Mouse (Mus musculus) limb, embryonic 12.5 days (tissue): ENCODE measurements around the gene Hjurp. TPM values are rescaled to one million over a fixed set of nuclear protein-coding genes. Genes with fewer than 3 reads are reported as not detected.

Source experiments
- ATAC-seq: fragments of 200-750 bp; cut with Nextera tagmentation; 2 replicates; pipeline ENCODE4 v1.8.0; 2017; ENCODE audit warnings: low read depth, moderate TSS enrichment; ENCODE audit not compliant: insufficient number of reproducible peaks, insufficient read depth, low FRiP score, low TSS enrichment
- H3K27ac ChIP-seq: fragments of 300-500 bp; sonication (generic); 2 replicates; pipeline ENCODE4 v1.5.1; 2016; ENCODE audit warnings: mild to moderate bottlenecking, moderate library complexity
- H3K27me3 ChIP-seq: fragments of 300-500 bp; sonication (generic); 2 replicates; pipeline ENCODE4 v1.6.1; 2016; ENCODE audit warnings: mild to moderate bottlenecking, moderate library complexity
- H3K36me3 ChIP-seq: fragments of 300-500 bp; sonication (generic); 2 replicates; pipeline ENCODE4 v1.6.1; 2016; ENCODE audit warnings: mild to moderate bottlenecking, moderate library complexity
- H3K4me1 ChIP-seq: fragments of 300-500 bp; sonication (generic); replicated peaks from 2 replicates; pipeline ENCODE4 v1.6.1; 2016
- H3K4me2 ChIP-seq: fragments of 300-500 bp; sonication (generic); 2 replicates; pipeline ENCODE4 v1.6.1; 2016; ENCODE audit warnings: mild to moderate bottlenecking, moderate library complexity
- H3K4me3 ChIP-seq: fragments of 300-500 bp; sonication (generic); replicated peaks from 2 replicates; pipeline ENCODE4 v1.5.1; 2016; ENCODE audit warnings: mild to moderate bottlenecking
- H3K9ac ChIP-seq: fragments of 300-500 bp; sonication (generic); replicated peaks from 2 replicates; pipeline ENCODE4 v1.6.1; 2016; ENCODE audit warnings: mild to moderate bottlenecking, moderate library complexity
- H3K9me3 ChIP-seq: fragments of 300-500 bp; sonication (generic); 2 replicates; pipeline ENCODE4 v1.6.1; 2016; ENCODE audit warnings: mild to moderate bottlenecking, moderate library complexity
- WGBS: fragments of 180-500 bp; shearing (Covaris S2); methylation state at CpG from one replicate; pipeline ENCODE4 v1.1.7; 2016; 5-methylcytosine and 5-hydroxymethylcytosine counted together
- polyA plus RNA-seq: library from polyadenylated mRNA; unstranded; fragments of >200 nt; fragmentation: Nextera tagmentation; extraction: Ambion mirVana; gene quantifications from 2 replicates; pipeline ENCODE4 v1.2.1, GENCODE M21; 2016

Gene Hjurp
- polyA plus RNA-seq, 1 experiment from 2014 or later, result 243 TPM

DNA sequence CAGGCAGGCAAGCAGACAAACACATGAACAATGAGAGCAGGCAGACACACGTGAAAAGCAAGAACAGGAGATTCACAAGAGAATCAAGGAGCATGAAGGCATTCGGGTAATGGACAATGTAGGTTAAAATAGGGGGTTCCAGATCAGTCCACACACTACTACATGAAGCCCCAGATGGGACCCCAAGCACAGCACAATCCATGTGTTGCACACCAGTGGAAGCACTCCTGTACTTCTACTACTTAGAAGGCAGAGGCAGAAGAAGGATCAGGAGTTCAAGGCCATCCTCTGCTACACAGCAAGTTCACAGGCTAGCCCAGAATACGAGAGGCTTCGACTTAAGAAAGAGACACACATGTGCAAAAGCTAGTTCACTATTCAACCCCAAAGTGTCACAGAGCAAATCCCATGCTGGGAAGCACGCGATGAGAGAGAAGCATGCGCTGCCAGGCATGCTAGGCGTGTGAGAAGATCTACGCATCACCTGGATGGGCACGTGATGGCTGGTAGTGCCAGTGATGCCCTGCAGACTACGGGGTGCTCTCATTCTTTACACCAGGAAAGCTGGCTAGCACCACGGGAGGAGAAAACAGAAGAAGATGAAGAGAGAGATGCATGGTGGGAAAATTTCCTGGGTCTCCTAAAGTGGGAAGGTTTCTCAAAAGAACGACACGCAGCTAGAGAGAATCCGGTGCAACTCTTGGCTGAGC, 8.9 kb upstream of the Hjurp start:
- Histone ChIP-seq H3K4me1 (no peaks in the 10 kb centered on the region), H3K4me3 (no peak overlapping the region), H3K9me3 (peaks cover 89% of the 10 kb centered on the region), H3K36me3 (no peaks in the 10 kb centered on the region), H3K27me3 (no peaks in the 10 kb centered on the region), H3K9ac (no peak overlapping the region), H3K27ac (no peak overlapping the region), H3K4me2 (no peak overlapping the region)
- ATAC-seq, result no peak
- WGBS, result 83% methylated on average over 15 of the region's 15 CpGs

DNA sequence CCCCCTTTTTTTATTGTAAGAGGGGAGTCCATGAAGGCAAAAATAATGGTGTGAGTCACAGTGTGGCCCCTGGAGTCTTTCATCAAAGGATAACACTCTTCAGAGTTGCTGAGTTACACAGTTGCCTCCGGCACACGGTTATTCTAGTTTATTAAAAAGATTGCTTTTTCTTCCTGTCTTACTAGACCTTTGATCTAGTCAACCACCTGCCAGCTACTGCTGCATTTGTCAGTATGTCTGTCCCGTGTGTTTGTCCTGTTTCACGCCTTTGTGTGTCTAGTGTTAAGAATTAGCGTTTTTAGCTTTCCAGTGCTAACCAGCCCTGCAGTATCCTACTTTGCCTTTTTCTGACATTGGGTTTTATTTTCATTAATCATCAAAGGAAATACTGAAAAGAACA, 8.2 kb upstream of the Hjurp start:
- no peak overlapping the region for H3K4me2 ChIP-seq
- no peak overlapping the region for H3K4me3 ChIP-seq
- H3K27me3 ChIP-seq, result no peaks in the 10 kb centered on the region
- WGBS, result 68% methylated on average over 5 of the region's 5 CpGs
- ATAC-seq, result no peak
- no peak overlapping the region for H3K9ac ChIP-seq
- no peak overlapping the region for H3K27ac ChIP-seq
- H3K36me3 ChIP-seq, result no peaks in the 10 kb centered on the region
- H3K9me3 ChIP-seq, result peaks cover 84% of the 10 kb centered on the region
- H3K4me1 ChIP-seq, result no peaks in the 10 kb centered on the region

DNA sequence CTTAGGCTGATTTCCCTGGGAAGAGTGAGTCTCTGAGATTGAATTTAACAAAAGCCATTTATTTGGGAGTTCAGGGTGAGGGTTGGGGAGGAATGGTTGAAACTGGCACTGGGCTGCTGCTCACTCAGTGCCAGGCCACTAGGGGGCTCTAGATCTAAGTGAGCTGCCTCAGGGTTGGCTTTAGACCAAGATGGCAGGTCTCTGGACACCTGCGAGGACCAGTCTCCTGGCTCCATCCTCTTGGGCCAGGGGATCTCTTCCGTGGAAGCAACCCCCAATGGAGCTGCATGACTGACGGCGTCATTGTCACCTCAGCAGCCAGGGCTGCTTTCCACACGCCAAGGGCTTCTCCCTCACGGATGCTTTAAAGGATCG, 7.5 kb upstream of the Hjurp start:
- Histone ChIP-seq H3K36me3 (no peaks in the 10 kb centered on the region), H3K9ac (no peak overlapping the region), H3K4me3 (no peak overlapping the region), H3K9me3 (peaks cover 77% of the 10 kb centered on the region), H3K4me1 (no peaks in the 10 kb centered on the region), H3K4me2 (no peak overlapping the region), H3K27me3 (no peaks in the 10 kb centered on the region), H3K27ac (no peak overlapping the region)
- WGBS, result 61% methylated on average over 7 of the region's 7 CpGs
- no peak for ATAC-seq

DNA sequence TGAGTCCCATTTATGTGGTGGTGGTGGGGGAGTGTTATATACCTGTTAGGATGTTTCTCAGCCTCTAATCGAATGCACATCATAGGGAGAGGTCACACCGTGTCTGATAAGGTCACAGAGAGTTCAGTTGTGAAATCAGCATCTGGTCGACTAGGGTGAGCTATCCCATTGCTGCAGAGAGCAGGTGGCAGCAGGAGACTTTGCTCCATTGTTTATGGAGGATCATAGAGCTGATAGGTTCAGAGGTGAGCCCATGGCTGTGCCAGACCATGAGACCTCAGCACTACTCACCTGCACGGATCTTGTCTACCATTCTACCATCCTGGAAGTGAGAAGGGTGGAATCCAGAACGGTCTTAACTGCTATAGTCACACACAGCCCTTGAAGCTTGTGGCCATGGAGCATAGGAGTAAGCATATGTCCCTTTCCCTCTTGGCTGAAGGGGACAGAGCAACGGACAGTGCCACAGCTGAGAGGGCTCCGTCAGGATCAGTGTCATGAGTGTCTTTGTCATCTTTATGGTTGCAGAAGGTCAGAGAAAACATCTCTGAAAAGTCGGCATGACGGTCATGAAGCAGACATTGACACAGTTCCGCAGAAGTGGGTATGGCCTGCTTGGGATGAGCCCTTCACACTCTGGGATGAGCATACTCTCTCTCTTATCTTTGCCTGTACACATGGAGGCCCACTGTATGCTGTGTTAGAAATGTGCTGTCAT, 7.0 kb upstream of the Hjurp start:
- ATAC-seq, result peak; percentile 27; the same call in 1 of the 2 replicates
- 64% methylated on average over 10 of the region's 10 CpGs for WGBS
- Histone ChIP-seq H3K9me3 (peaks cover 72% of the 10 kb centered on the region), H3K4me1 (no peaks in the 10 kb centered on the region), H3K36me3 (no peaks in the 10 kb centered on the region), H3K9ac (no peak overlapping the region), H3K27me3 (no peaks in the 10 kb centered on the region), H3K4me3 (no peak overlapping the region), H3K4me2 (no peak overlapping the region), H3K27ac (no peak overlapping the region)

DNA sequence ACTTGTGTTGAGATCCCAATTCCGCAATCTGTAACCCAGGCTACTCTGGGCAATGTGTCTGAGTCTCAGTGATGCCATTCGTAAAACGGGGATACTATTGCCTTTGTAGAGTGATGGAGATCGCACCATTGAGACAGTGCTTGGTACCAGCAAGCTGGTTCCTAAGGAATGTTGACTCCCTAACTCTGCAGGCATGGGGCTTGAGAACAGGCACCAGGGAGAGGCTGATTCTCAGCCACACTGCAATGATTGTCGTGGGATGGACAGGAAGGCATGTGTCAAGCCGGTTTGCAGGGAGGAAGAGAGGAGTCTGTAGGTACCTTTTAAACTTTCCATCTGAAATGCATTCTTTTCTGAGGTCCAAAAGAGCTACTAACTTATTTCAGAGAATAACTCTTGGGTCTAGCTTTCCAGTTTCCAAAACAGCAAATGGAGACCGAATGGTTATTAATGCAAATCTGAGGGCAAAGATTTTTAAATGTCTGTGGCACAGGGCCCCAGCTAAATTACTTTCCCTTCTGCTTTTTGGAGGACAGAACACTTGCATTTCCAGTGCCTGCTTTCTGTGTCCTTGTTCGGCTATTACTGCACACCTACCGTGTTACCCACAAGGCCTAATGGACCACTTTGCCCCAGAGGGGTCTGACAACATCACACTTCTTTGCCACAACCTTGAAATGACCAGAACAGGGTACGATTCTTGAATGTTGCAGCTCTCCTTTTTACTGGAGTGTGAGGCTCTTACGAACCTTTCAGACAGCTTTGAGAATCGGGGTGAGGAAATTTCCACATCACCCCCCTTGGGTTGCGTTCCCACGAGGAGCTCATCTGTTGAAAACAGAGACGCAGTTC, 6.2 kb upstream of the Hjurp start:
- ATAC-seq, result no peak
- WGBS, result 80% methylated on average over 15 of the region's 15 CpGs
- no peak overlapping the region for H3K4me2 ChIP-seq
- H3K4me1 ChIP-seq, result no peaks in the 10 kb centered on the region
- H3K4me3 ChIP-seq, result no peak overlapping the region
- peaks cover 67% of the 10 kb centered on the region for H3K9me3 ChIP-seq
- H3K9ac ChIP-seq, result no peak overlapping the region
- H3K27me3 ChIP-seq, result no peaks in the 10 kb centered on the region
- no peaks in the 10 kb centered on the region for H3K36me3 ChIP-seq
- no peak overlapping the region for H3K27ac ChIP-seq

DNA sequence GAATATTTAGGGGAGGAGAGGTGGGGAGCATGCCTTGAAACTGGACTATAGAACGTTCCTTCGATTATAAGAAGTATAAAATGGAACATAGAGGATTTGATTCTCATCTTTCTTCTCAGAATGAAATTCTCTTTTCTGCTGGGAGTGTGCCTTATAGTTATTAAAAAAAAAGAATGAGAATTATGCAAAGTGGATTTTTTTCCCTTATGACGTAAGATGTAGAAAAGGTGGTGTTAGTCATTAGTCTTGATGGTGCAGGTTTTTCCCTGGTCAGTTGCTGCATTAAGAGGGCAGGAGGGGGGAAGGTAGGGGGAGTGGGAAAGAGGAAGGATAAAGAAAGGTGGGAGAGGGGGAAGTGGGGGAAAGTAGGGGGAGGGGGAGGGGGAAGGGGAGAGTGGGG, 4.9 kb upstream of the Hjurp start:
- 59% methylated on average over 3 of the region's 3 CpGs for WGBS
- no peaks in the 10 kb centered on the region for H3K36me3 ChIP-seq
- H3K4me1 ChIP-seq, result 0 out of 2 replicates have a peak, but pooled peaks cover 3% of the 10 kb centered on the region
- peaks cover 54% of the 10 kb centered on the region for H3K9me3 ChIP-seq
- H3K27ac ChIP-seq, result no peak overlapping the region
- no peak for ATAC-seq
- H3K9ac ChIP-seq, result no peak overlapping the region
- H3K4me2 ChIP-seq, result no peak overlapping the region
- H3K4me3 ChIP-seq, result no peak overlapping the region
- H3K27me3 ChIP-seq, result no peaks in the 10 kb centered on the region

DNA sequence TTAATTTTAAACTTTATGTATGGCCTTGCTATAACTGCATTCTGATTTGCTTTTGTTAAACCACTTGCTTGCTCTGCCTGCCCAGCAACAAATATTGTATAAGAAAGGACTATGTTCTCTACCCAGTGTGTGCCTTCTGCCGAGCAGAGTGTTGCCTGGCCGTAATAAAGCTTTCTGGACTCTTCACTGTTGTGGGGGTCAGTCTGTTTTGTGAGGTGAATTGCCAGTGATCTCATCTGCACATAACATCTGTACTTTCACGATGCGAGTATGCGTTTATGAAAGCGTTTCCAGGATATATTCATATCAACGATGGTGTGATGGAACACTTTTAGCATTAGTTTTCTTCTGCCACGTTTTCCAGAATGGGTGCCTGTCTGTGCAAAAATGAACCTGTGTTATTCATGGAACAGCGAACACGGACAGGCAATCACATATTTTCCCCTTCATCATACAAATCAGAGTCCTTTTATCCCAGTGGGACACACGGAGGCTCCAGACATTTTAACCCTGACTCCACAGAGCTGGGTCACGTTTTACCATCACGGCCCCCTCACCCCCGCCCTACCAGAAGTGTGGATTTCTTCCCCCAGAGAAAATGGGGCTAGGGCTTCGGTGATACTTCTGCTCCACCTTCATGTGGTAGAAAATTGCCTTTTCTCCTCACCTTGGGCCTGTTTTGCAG, 2.7 kb upstream of the Hjurp start:
- no peaks in the 10 kb centered on the region for H3K27me3 ChIP-seq
- H3K4me3 ChIP-seq, result no peak overlapping the region
- 76% methylated on average over 15 of the region's 15 CpGs for WGBS
- peaks cover 9% of the 10 kb centered on the region for H3K36me3 ChIP-seq
- H3K4me2 ChIP-seq, result no peak overlapping the region
- H3K9ac ChIP-seq, result no peak overlapping the region
- peaks cover 16% of the 10 kb centered on the region for H3K4me1 ChIP-seq
- no peak overlapping the region for H3K27ac ChIP-seq
- peaks cover 34% of the 10 kb centered on the region for H3K9me3 ChIP-seq
- no peak for ATAC-seq

DNA sequence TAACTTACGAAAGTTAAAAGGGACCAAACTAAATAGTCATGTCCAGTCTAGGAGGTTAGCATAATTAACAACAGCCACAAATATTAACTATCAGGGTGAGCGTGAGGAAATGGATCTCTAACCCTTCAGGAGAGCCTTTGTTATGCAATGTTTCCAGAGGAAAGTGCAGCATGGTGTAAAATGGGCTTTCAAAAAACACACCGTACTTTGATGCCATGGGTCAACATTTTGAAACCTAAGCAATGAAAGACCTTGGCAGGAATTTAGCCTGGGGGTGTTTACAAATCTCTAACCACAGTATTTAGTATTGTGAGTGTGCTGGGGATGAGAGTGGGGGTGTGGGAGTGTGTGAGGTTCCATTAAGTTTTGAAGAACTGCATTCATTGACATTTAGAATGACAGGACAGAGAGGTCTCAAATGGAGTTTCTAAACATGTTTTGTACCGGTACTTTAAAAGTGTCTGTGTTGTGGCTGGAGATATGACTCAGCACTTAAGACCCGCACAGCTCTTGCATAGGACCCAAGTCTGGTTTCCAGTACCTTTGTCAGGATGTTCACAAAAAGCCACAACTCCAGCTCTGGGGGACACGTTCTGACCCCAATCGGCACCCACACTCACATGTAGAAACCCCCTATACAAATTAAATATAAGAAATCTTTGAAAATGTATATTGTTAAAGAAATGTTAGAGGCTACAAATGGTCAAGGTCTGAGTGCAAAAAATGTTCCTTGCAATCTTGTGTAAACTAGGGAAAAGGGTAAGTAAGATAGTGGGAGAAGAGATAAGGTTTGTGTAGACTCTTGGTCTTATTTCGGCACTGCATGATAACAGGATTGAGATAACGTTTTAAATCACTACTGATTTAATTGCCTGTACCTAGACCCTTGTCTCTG, 1.9 kb upstream of the Hjurp start:
- Histone ChIP-seq H3K36me3 (peaks cover 16% of the 10 kb centered on the region), H3K4me3 (no peak overlapping the region), H3K27ac (no peak overlapping the region), H3K9ac (no peak overlapping the region), H3K4me2 (no peak overlapping the region), H3K9me3 (peaks cover 26% of the 10 kb centered on the region), H3K4me1 (peaks cover 16% of the 10 kb centered on the region), H3K27me3 (no peaks in the 10 kb centered on the region)
- ATAC-seq, result no peak
- WGBS, result 71% methylated on average over 9 of the region's 9 CpGs

DNA sequence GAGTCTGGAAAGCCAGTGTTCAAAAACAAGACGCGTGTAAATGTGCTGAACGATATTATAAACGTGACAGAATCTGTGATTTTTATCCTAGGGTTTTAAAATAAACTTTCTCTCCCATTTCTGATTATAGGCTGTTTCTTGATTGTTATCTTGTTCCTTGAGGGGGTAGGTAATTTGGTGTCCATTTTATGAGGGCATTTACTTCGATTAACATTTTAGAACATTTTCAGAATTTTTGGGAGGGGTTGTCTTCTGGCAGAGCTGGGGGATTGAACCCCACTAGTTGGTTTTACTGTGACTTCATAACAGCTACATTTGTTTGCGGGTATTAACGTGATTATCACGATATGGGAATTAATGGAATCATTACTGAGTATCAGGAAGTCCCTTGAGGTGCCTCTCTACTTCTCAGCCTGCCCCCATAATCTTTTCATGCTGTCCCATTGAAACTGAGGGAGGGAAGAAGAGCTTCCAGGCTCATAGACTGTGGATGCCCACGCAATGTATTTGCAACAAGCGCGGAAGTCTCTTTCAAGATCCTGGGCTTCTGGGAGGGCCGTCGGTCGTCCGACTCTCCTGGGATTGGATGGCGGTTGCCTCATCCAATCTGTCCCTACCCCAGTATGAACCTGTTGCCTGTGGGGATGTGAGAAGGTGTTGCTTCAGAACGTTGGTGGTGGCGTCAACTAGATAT, 532 bp upstream of the Hjurp start:
- peak; percentile 1; the same call in 1 of the 2 replicates for ATAC-seq
- Histone ChIP-seq H3K27me3 (no peaks in the 10 kb centered on the region), H3K4me2 (peak overlapping the region; percentile 60), H3K9me3 (peaks cover 12% of the 10 kb centered on the region), H3K4me3 (peak overlapping the region; percentile 50), H3K36me3 (peaks cover 29% of the 10 kb centered on the region), H3K27ac (peak overlapping the region; percentile 86), H3K4me1 (peaks cover 16% of the 10 kb centered on the region), H3K9ac (peak overlapping the region; percentile 74; the same call in 1 of the 2 replicates)
- WGBS, result 66% methylated on average over 18 of the region's 18 CpGs
